Mouse (Mus musculus): ENCODE results near the gene Anp32b. TPM values are rescaled to one million over a fixed set of nuclear protein-coding genes. Genes with fewer than 3 reads are reported as not detected.

Gene Anp32b
- polyA plus RNA-seq, 1 experiment, result 23.4 TPM

DNA sequence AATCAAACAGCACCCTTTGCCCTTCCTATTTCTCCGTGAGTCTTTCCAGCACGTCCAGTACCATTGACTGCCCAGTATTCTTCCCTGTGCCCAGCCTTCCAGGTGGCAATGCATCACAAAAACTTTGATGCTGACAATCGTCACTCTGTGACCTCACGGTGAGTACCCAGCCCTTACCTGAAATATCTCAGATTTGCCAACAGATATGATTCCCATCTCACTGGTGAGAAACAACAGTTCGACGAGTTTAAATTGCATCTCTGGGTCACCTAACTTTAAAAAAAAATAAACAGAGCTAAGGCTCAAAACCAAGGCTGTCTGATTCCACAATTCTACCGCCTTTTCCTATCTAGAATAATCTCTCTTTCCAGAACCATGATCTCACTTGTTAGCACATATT is 37.3 kb upstream of the Anp32b start, which contains the start of gene Hemgn:
Gene Hemgn, minus strand, starts transcription at position 101 of the 400 bp plus-strand sequence.
- no peak within 1 kb of the TSS for H3K4me3 ChIP-seq (ENCODE audit: low read depth, low read length)
- H3K27ac ChIP-seq (ENCODE audit: insufficient read depth, low read depth, low read length), result no peak within 1 kb of the TSS
- no peak for TF ChIP-seq POLR2A (IDR thresholded peaks at IDR 0.05; ENCODE audit: low read depth, low read length)
- no peak for TF ChIP-seq CTCF (IDR thresholded peaks at IDR 0.05; ENCODE audit: extremely low read depth, insufficient read length, insufficient replicate concordance, low read depth, low read length)
- H3K4me1 ChIP-seq (ENCODE audit: control insufficient read depth, insufficient read depth, insufficient read length, low read length), result no peaks in the 10 kb centered on the region
- no peaks in the 10 kb centered on the region for H3K36me3 ChIP-seq (ENCODE audit: control insufficient read depth, insufficient read depth, low read length)
- WGBS, result 79% methylated on average over 7 of the region's 7 CpGs
- no peaks in the 10 kb centered on the region for H3K27me3 ChIP-seq (ENCODE audit: control insufficient read depth, insufficient read depth, low read length)

DNA sequence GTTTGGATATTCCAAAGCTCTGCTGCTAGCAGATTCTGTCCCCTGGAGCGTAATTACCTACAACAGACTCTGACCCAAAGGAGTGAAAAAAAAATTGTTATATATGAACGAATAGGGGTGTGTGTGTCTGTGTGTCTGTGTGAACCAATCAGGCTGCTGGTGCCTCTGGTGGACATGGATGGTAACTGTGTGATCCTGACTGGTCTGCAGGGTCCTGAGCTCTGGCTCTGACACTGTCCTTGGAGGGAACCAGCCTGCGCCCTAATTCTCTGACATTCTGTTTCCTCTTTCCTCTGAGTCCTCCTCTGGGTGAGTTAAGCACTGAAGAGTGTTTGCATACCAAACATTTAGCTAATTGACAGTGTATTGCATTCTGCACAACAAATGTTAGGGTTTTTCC is 33.2 kb upstream of the Anp32b start:
- Histone ChIP-seq H3K4me1 (ENCODE audit: control insufficient read depth, insufficient read depth, insufficient read length, low read length) (no peaks in the 10 kb centered on the region), H3K27me3 (ENCODE audit: control insufficient read depth, insufficient read depth, low read length) (no peaks in the 10 kb centered on the region), H3K36me3 (ENCODE audit: control insufficient read depth, insufficient read depth, low read length) (no peaks in the 10 kb centered on the region), H3K27ac (ENCODE audit: insufficient read depth, low read depth, low read length) (no peak overlapping the region), H3K4me3 (ENCODE audit: low read depth, low read length) (no peak overlapping the region)
- WGBS, result 62% methylated on average over 3 of the region's 3 CpGs
- TF ChIP-seq CTCF (IDR thresholded peaks at IDR 0.05; ENCODE audit: extremely low read depth, insufficient read length, insufficient replicate concordance, low read depth, low read length) (no peak), POLR2A (IDR thresholded peaks at IDR 0.05; ENCODE audit: low read depth, low read length) (no peak)

GRCm38 (mm10) chr4:46418851-46419250 is 31.9 kb upstream of the Anp32b start:
- TF ChIP-seq CTCF (IDR thresholded peaks at IDR 0.05; ENCODE audit: extremely low read depth, insufficient read length, insufficient replicate concordance, low read depth, low read length), result no peak
- no peak for TF ChIP-seq POLR2A (IDR thresholded peaks at IDR 0.05; ENCODE audit: low read depth, low read length)
- H3K4me1 ChIP-seq (ENCODE audit: control insufficient read depth, insufficient read depth, insufficient read length, low read length), result no peaks in the 10 kb centered on the region
- WGBS, result 66% methylated on average over 9 of the region's 9 CpGs
- H3K4me3 ChIP-seq (ENCODE audit: low read depth, low read length), result no peak overlapping the region
- no peaks in the 10 kb centered on the region for H3K27me3 ChIP-seq (ENCODE audit: control insufficient read depth, insufficient read depth, low read length)
- no peaks in the 10 kb centered on the region for H3K36me3 ChIP-seq (ENCODE audit: control insufficient read depth, insufficient read depth, low read length)
- no peak overlapping the region for H3K27ac ChIP-seq (ENCODE audit: insufficient read depth, low read depth, low read length)

DNA sequence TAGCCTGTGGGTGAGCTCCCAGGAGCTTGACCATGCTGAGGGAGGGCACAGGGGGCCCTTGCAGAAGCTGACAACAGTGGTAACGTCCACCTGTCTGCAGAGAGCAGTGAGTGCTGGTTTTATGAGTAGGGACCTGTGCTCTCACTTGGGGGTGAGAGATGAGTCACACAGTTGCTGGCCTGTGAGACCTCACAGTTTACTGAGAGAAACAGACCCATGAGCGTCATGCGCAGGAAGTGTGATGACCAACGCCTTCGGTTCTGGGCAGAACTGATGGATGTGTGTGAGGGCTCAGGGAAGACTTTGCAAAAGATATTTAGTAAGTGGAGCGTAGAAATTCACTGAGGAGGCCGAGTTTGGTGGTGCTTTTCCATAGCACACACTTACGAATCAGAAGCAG is 28.1 kb upstream of the Anp32b start:
- Histone ChIP-seq H3K4me3 (ENCODE audit: low read depth, low read length) (no peak overlapping the region), H3K27me3 (ENCODE audit: control insufficient read depth, insufficient read depth, low read length) (no peaks in the 10 kb centered on the region), H3K4me1 (ENCODE audit: control insufficient read depth, insufficient read depth, insufficient read length, low read length) (peaks cover 4% of the 10 kb centered on the region; the same call in 1 of the 2 replicates), H3K36me3 (ENCODE audit: control insufficient read depth, insufficient read depth, low read length) (no peaks in the 10 kb centered on the region), H3K27ac (ENCODE audit: insufficient read depth, low read depth, low read length) (no peak overlapping the region)
- 82% methylated on average over 8 of the region's 8 CpGs for WGBS
- TF ChIP-seq POLR2A (IDR thresholded peaks at IDR 0.05; ENCODE audit: low read depth, low read length) (no peak), CTCF (IDR thresholded peaks at IDR 0.05; ENCODE audit: extremely low read depth, insufficient read length, insufficient replicate concordance, low read depth, low read length) (no peak)

- Histone ChIP-seq H3K27me3 (ENCODE audit: control insufficient read depth, insufficient read depth, low read length) (no peaks in the 10 kb centered on the region), H3K4me3 (ENCODE audit: low read depth, low read length) (no peak overlapping the region), H3K4me1 (ENCODE audit: control insufficient read depth, insufficient read depth, insufficient read length, low read length) (peaks cover 4% of the 10 kb centered on the region; the same call in 1 of the 2 replicates), H3K36me3 (ENCODE audit: control insufficient read depth, insufficient read depth, low read length) (no peaks in the 10 kb centered on the region), H3K27ac (ENCODE audit: insufficient read depth, low read depth, low read length) (no peak overlapping the region)
- TF ChIP-seq POLR2A (IDR thresholded peaks at IDR 0.05; ENCODE audit: low read depth, low read length) (no peak), CTCF (IDR thresholded peaks at IDR 0.05; ENCODE audit: extremely low read depth, insufficient read length, insufficient replicate concordance, low read depth, low read length) (no peak)
- WGBS, result 75% methylated on average over 10 of the region's 10 CpGs
Measured at GRCm38 (mm10) chr4:46428903-46429499, 21.7 kb upstream of the Anp32b start.

- TF ChIP-seq CTCF (IDR thresholded peaks at IDR 0.05; ENCODE audit: extremely low read depth, insufficient read length, insufficient replicate concordance, low read depth, low read length) (no peak), POLR2A (IDR thresholded peaks at IDR 0.05; ENCODE audit: low read depth, low read length) (no peak)
- 60% methylated on average over 12 of the region's 12 CpGs for WGBS
- H3K4me3 ChIP-seq (ENCODE audit: low read depth, low read length), result no peak overlapping the region
- no peaks in the 10 kb centered on the region for H3K36me3 ChIP-seq (ENCODE audit: control insufficient read depth, insufficient read depth, low read length)
- no peaks in the 10 kb centered on the region for H3K27me3 ChIP-seq (ENCODE audit: control insufficient read depth, insufficient read depth, low read length)
- no peak overlapping the region for H3K27ac ChIP-seq (ENCODE audit: insufficient read depth, low read depth, low read length)
- no peaks in the 10 kb centered on the region for H3K4me1 ChIP-seq (ENCODE audit: control insufficient read depth, insufficient read depth, insufficient read length, low read length)
Measured at GRCm38 (mm10) chr4:46432339-46433036, 18.2 kb upstream of the Anp32b start.

DNA sequence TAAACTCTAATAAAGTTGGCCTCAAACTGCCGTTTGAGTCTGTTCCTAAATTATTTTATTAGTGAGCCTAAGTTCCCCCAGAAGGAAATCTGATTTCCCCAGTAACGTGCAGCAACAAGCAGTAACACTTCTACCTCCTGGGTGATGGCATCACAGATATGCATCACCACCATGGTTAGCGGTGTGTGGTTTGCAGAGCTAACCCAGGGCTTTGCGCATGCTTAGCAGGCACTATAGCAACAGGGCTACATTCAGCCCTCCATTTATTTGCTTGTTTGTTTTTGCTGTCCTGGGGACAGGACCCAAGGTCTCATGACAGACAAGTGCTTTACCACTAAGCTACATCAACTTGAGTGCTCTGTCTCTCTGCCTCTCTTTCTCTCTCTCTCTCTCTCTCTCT is 8.2 kb upstream of the Anp32b start:
- Histone ChIP-seq H3K27ac (ENCODE audit: insufficient read depth, low read depth, low read length) (no peak overlapping the region), H3K36me3 (ENCODE audit: control insufficient read depth, insufficient read depth, low read length) (no peaks in the 10 kb centered on the region), H3K4me1 (ENCODE audit: control insufficient read depth, insufficient read depth, insufficient read length, low read length) (no peaks in the 10 kb centered on the region), H3K27me3 (ENCODE audit: control insufficient read depth, insufficient read depth, low read length) (no peaks in the 10 kb centered on the region), H3K4me3 (ENCODE audit: low read depth, low read length) (no peak overlapping the region)
- WGBS, result 57% methylated on average over 4 of the region's 4 CpGs
- TF ChIP-seq CTCF (IDR thresholded peaks at IDR 0.05; ENCODE audit: extremely low read depth, insufficient read length, insufficient replicate concordance, low read depth, low read length), result no peak
- no peak for TF ChIP-seq POLR2A (IDR thresholded peaks at IDR 0.05; ENCODE audit: low read depth, low read length)

All from small intestine, adult 2 months (tissue).